Mouse (Mus musculus): Measurements from ENCODE around the gene Cacnb2. TPM values are rescaled to one million over a fixed set of nuclear protein-coding genes. Genes with fewer than 3 reads are reported as not detected.

Cacnb2 gene
- total and polyA plus RNA-seq, 3 experiments = not detected

DNA sequence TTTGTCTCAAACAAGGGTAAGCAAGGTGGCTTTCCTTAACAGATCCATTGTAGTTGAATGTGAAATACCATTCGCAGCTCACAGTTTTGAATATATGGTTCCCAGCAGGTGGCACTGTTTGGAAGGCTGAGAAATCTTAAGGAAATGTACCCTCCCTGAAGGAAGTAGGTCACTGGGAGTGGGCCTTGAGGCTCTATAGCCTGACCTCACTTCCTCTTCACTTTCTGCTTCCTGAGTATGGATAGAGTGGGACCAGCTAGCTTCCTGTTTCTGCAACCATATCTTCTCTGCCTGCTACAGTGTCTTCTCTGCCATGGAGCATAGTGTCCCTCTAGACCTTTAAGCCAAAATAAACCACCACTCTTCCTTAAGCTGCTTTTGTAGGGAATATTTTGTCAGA lies 248.5 kb downstream of the Cacnb2 start (continued):
- TF ChIP-seq MXI1 (IDR thresholded peaks at IDR 0.05; ENCODE audit: low read depth, low read length) (no peak), POLR2A (IDR thresholded peaks at IDR 0.05; ENCODE audit: control insufficient read depth in 1 of 2, insufficient read depth in 1 of 2, low read depth in 1 of 2, low read length in 2 of 2, poor library complexity in 1 of 2) (no peak), RCOR1 (IDR thresholded peaks at IDR 0.05; ENCODE audit: low read depth, low read length) (no peak)

DNA sequence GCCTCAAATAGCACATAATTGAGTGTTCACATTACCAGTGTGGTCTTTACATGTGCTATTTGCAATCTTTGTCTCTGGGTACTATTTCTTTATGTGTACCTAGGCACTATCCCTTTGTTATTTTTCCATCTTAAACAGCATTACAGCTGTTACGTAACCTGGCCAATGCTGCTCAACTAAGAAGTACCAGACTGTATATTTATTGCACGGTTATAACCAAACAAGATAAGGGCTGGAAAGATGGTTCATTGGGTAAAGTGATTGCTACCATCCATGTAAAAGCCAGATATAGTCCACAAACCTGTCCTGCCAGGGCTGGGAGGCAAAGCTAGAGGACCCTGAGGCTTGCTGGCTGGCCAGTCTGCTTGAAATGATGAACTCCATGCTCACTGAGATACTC lies 251.2 kb downstream of the Cacnb2 start:
- DNase-seq (ENCODE audit: low read depth, low spot score) = no peak
- Histone ChIP-seq H3K9ac (ENCODE audit: control insufficient read depth, low read depth, low read length, poor library complexity, severe bottlenecking) (no peak overlapping the region), H3K9me3 (replicated peaks; ENCODE audit: insufficient read depth, low read length) (no peaks in the 10 kb centered on the region), H3K36me3 (ENCODE audit: control insufficient read depth in 1 of 2, insufficient read depth in 2 of 2, low read length in 2 of 2) (no peaks in the 10 kb centered on the region), H3K4me1 (ENCODE audit: control insufficient read depth in 1 of 2, insufficient read depth in 2 of 2, low read length in 2 of 2) (no peaks in the 10 kb centered on the region), H3K27me3 (ENCODE audit: control insufficient read depth in 1 of 2, insufficient read depth in 2 of 2, low read length in 2 of 2) (no peaks in the 10 kb centered on the region), H3K79me2 (ENCODE audit: control insufficient read depth, insufficient read depth, low read length, poor library complexity) (no peaks in the 10 kb centered on the region), H3K27ac (ENCODE audit: control insufficient read depth, low read depth, low read length) (no peak overlapping the region), H3K4me3 (ENCODE audit: control insufficient read depth in 1 of 2, insufficient read depth in 1 of 2, low read depth in 2 of 2, low read length in 2 of 2) (no peak overlapping the region)
- TF ChIP-seq BHLHE40 (IDR thresholded peaks at IDR 0.05; ENCODE audit: borderline replicate concordance, low read depth, low read length) (no peak), NELFE (IDR thresholded peaks at IDR 0.05; ENCODE audit: low read depth, low read length) (no peak), E2F4 (IDR thresholded peaks at IDR 0.05; ENCODE audit: borderline replicate concordance, low read depth, low read length) (no peak)

DNA sequence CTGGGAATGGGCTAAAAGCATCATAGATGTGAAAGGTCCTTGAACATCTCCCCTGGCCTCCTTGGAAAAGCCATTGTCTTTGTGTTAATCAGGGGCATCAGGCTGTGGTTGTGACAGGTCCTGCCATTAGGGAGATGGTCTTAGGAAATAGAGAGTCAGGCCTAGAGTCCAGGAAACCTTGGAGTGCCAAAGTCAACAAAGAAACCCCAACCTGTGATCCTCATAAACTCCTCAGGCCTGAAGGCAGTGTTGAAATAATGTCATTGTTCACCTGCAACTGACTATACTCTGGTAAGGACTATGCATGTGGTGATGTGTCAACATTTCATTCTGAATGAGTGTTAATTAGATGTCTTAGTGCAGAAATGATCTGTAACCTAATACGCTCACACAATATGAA lies 255.4 kb downstream of the Cacnb2 start:
- H3K79me2 ChIP-seq (ENCODE audit: control insufficient read depth, insufficient read depth, low read length, poor library complexity) = no peaks in the 10 kb centered on the region
- H3K27ac ChIP-seq (ENCODE audit: control insufficient read depth, low read depth, low read length) = no peak overlapping the region
- no peak for DNase-seq (ENCODE audit: low read depth, low spot score)
- H3K27me3 ChIP-seq (ENCODE audit: control insufficient read depth in 1 of 2, insufficient read depth in 2 of 2, low read length in 2 of 2) = no peaks in the 10 kb centered on the region
- no peaks in the 10 kb centered on the region for H3K4me1 ChIP-seq (ENCODE audit: control insufficient read depth in 1 of 2, insufficient read depth in 2 of 2, low read length in 2 of 2)
- H3K4me3 ChIP-seq (ENCODE audit: control insufficient read depth in 1 of 2, insufficient read depth in 1 of 2, low read depth in 2 of 2, low read length in 2 of 2) = no peak overlapping the region
- TF ChIP-seq KAT2A (conservative IDR thresholded peaks at IDR 0.05; ENCODE audit: low read depth, low read length) = no peak
- no peak for TF ChIP-seq MYC (IDR thresholded peaks at IDR 0.05; ENCODE audit: low read depth, low read length)
- no peak for TF ChIP-seq POLR2A (IDR thresholded peaks at IDR 0.05; ENCODE audit: control insufficient read depth in 1 of 2, insufficient read depth in 1 of 2, low read depth in 1 of 2, low read length in 2 of 2, poor library complexity in 1 of 2)
- no peak for TF ChIP-seq E2F4 (IDR thresholded peaks at IDR 0.05; ENCODE audit: borderline replicate concordance, low read depth, low read length)
- TF ChIP-seq TCF12 (IDR thresholded peaks at IDR 0.05; ENCODE audit: low read depth, low read length) = no peak
- TF ChIP-seq POLR2AphosphoS2 (IDR thresholded peaks at IDR 0.05; ENCODE audit: low read length) = no peak
- TF ChIP-seq RAD21 (IDR thresholded peaks at IDR 0.05; ENCODE audit: low read depth, low read length) = no peak
- no peak for TF ChIP-seq MYB (IDR thresholded peaks at IDR 0.05; ENCODE audit: low read depth, low read length)
- TF ChIP-seq EP300 (IDR thresholded peaks at IDR 0.05; ENCODE audit: low read depth in 1 of 2, low read length in 2 of 2) = no peak
- TF ChIP-seq CHD2 (IDR thresholded peaks at IDR 0.05; ENCODE audit: low read length) = no peak
- no peak for TF ChIP-seq TAL1 (IDR thresholded peaks at IDR 0.05; ENCODE audit: low read length)
- no peak for TF ChIP-seq NRF1 (IDR thresholded peaks at IDR 0.05; ENCODE audit: insufficient read depth, low read depth, low read length, poor library complexity, severe bottlenecking)
- no peak for TF ChIP-seq MAX (IDR thresholded peaks at IDR 0.05; ENCODE audit: low read length)
- TF ChIP-seq CHD1 (IDR thresholded peaks at IDR 0.05; ENCODE audit: low read depth, low read length) = no peak
- no peak for TF ChIP-seq UBTF (IDR thresholded peaks at IDR 0.05; ENCODE audit: borderline replicate concordance, insufficient read depth, low read depth, low read length)
- no peak for TF ChIP-seq MEF2A (IDR thresholded peaks at IDR 0.05; ENCODE audit: extremely low read depth, insufficient replicate concordance, low read depth, low read length, poor library complexity, severe bottlenecking)
- TF ChIP-seq CTCF (IDR thresholded peaks at IDR 0.05 in 2 of 3, conservative IDR thresholded peaks at IDR 0.05 in 1 of 3; ENCODE audit: control insufficient read depth in 1 of 3, insufficient read depth in 1 of 3, low read depth in 2 of 3, low read length in 3 of 3, poor library complexity in 1 of 3, severe bottlenecking in 1 of 3) = no peak
- no peak for TF ChIP-seq SIN3A (IDR thresholded peaks at IDR 0.05; ENCODE audit: low read length)
- TF ChIP-seq ZC3H11A (IDR thresholded peaks at IDR 0.05; ENCODE audit: low read depth, low read length) = no peak
- TF ChIP-seq RCOR1 (IDR thresholded peaks at IDR 0.05; ENCODE audit: low read depth, low read length) = no peak
- no peak overlapping the region for H3K9ac ChIP-seq (ENCODE audit: control insufficient read depth, low read depth, low read length, poor library complexity, severe bottlenecking)
- no peaks in the 10 kb centered on the region for H3K9me3 ChIP-seq (replicated peaks; ENCODE audit: insufficient read depth, low read length)
- no peaks in the 10 kb centered on the region for H3K36me3 ChIP-seq (ENCODE audit: control insufficient read depth in 1 of 2, insufficient read depth in 2 of 2, low read length in 2 of 2)

All from MEL (cell line).